Mouse (Mus musculus) mouse embryonic stem cell (cell line): ENCODE results near the gene Selplg.

Source experiments
- in situ Hi-C, 2 experiments: fragments of 300-500 bp; cut with MboI; formaldehyde crosslinking; loops; 1 replicate in 1 of 2; 3 replicates in 1 of 2; pipeline ENCODE4 v1.14.3; 2019 to 2020; ENCODE audit warnings: low sequenced_read_pairs in 2 of 2, low pct_unique_long_range_greater_than_20kb in 1 of 2, mixed read lengths in 1 of 2; ENCODE audit not compliant: unreplicated experiment in 1 of 2

Selplg gene

DNA sequence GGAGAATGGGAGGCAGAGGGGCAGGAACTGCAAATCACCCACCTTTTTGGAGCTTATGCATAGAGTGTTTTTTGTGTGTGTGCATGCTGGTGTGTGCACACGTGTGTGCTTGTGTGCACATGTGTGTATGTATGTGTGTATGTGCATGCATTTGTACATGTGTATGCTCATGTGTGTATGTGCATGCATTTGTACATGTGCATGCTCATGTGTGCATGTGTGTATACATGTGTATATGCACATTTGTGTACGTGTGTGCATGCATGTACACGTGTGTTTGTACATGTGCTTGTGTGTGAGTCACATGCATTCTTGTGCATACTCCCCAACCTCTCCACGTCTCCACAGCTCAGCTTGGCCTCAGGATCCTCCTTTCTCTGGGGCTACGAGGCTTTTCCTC is 1.6 kb downstream of the Selplg start:
- in situ Hi-C loops = no loop called here

DNA sequence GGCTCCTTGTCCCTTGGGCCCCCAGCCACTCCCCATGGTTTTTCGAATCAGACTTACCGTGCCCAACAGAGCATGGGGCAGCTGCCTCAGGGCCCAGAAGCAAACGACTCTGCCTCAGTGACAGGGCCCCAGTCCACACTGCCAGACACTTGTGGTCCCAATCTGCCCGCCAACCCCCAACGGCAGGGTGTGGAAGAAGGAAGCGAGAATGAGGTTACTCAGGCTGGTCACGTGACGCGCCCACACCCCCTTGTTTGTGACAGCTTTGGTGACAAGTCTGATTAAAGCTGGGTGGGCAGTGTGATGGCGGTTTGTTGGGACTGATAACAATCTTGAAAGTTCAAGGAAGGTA is 2.2 kb downstream of the Selplg start:
- in situ Hi-C loops = no loop called here

DNA sequence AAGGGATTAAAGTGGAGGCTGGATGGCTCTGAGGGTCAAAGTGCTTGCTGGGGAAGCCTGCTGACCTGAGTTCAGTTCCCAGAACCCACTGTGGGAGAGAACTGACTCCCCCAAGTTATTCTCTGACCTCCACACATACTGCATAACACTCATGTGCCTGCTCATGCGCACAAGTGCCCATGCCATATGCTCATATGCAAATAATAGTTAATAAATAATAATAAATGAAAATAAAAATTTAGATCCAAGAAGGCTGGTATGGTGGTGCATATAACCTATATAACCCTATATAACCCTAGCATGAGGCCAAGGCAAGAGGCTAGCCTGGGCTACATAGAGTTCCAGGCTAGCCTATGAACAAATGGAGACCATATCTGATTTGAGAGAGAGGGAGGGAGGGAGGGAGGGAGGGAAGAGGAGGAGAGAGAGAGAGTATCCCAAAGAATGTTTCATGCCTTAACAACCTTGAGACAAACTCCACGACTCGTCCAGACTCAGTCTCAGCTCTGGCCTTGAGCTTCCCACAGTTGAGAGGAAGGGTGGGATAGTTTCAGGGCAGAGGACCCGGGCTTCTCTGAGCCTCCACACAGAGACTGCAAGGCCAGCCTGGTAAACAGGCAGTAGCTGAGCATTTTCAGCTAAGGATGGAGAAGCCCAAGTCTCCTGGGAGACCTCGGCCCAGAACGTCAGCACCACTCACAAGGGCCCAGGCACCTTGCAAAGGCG is 2.7 kb downstream of the Selplg start:
- in situ Hi-C loops = no loop called here

DNA sequence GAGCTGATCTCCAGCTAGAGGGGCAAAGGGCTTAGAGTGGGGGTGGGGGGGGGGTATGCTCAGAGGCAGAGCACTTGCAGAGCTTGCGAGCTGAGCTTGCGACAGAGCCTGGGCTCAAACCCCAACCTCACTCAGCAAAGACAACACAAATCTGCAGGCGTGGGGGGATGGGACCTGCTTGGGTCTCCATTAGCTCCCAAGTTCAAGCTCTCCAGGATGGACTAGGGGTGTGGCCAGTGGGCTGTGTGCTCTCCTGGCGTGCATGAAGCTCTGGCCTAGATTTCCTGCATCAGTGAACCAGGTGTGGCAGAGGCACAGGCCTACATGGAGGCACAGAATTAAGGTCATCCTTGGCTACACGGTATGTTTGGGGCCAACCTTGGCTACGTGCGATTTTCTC is 4.0 kb downstream of the Selplg start:
- in situ Hi-C loops = no loop called here

DNA sequence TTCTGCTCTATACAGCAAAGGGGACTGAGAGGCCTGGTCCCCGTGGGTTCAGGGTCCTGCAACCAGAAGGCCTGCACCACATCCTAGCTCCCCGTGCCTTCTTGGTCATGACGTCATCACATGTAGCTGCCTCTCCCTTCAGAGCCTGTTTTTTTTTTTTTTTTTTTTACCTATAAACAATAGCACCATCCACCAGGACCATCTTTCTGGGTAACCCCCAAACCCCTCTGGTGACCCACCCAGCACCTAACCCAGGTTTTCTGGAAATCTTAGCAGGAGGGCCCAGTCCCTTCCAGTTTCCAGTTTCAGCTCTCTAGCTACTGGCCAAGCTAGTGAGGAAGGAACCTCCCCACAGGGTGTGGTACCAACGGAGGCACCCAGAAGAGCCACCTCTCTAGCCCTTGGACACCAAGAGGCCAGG is 4.4 kb downstream of the Selplg start:
- in situ Hi-C loops = no loop called here

DNA sequence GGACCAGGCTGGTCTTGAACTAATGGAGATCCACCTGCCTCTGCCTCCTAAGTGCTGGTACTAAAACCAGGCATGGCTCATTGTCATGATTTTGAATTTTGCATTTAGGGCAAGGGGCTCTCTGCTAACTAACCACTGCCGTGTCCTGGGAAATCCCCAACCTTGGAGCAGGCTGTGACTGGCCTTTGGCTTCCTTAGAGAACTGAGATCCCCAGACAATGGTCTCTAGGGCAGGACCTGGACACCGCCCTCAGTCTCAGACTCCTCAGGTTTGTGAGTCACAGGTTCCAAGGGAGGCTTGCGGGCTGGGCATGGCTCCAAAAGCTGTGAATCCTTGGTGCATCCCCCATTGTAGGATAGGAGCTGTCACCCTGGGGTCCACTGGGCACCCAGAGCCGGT is 5.8 kb downstream of the Selplg start:
- in situ Hi-C loops = no loop called here

DNA sequence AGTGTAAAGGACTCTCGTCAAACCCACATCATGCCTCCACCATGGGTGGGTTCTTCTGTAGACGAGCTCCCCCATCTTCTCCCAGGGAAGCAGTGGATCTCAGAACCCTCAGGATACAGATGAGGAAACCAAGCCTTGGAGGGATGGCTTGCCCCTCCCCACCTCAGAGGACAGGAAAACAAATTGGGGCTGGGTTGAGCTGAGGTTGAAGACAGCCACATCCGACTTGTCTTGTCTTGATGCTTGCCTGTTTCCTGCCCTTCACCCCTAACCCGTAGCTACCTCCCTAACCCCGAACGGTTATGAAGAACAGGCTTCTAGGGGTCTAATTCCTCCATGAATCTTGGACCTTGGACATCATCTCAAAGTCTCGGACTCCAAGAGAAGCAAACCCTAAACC is 6.9 kb downstream of the Selplg start:
- in situ Hi-C loops = no loop called here

DNA sequence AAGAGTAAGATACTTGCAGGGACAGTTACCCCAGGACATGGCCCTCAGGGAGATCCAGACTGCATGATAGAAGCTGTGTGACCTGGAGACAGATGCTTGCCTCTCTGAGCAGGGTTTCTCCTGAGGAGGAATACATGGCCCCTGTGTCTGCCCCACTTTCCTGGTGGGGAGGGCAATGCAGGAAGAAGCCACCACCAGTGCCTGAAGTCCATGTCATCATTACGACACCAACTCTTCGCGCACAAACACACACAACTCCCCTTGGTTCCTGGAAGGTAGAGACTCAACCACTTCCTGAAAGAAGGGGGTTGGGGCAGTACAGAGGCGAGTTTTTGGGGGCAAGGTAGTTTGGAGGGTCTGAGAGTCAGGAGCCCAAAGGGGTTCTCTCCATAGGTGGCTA is 8.2 kb downstream of the Selplg start:
- in situ Hi-C loops = no loop called here

DNA sequence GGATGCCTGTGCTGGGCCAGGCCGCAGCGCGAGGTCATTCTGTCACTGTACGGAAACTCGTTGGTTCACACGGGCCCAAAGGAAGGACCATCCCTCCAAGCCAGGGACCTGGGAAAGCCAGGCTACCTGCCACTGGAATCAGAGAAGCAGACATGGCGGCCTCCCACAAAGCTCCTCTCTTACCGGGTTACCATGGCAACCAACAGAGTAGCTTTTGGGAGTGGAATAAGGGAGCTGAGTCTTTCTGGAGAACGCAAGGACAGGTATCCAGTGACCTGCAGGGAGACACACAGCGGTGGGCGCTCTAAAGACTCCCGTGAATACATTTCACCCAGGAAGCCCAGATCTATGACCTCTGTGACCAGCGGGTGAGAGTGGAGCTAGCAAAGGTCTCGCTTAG is 13.9 kb downstream of the Selplg start:
- in situ Hi-C loops = loop anchor here in 1 of 2 experiments (10.0 kb wide), 1 partner anchor 84 kb away; the partner anchor contains the start of gene Ficd

DNA sequence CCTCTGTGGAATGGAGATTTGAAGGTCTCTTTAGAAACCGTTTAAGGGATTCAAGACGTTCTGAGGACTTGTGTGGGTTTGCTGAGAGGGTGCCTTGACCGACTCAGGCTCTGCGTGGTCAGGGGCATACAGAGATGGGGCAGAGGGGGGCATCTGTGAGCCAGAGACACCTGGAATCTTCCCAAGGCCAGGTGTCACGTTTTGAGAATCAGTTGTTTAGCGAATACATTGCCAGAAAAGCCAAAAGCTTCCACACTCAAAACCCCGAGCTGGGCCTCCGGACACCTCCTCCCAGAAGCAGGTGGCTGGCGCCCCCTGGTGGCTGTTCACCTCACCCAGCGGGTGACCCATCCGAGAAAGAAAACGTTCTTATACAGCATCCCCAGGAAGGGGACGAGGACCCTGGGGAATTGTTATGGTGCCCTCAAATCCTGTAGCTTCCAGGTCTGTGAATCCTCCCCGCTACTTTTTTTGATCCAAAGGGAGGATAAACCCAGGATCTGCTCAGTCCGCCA is 16.7 kb downstream of the Selplg start:
- in situ Hi-C loops = loop anchor here in 1 of 2 experiments (10.0 kb wide), 1 partner anchor 81 kb away; the partner anchor contains the start of gene Ficd

DNA sequence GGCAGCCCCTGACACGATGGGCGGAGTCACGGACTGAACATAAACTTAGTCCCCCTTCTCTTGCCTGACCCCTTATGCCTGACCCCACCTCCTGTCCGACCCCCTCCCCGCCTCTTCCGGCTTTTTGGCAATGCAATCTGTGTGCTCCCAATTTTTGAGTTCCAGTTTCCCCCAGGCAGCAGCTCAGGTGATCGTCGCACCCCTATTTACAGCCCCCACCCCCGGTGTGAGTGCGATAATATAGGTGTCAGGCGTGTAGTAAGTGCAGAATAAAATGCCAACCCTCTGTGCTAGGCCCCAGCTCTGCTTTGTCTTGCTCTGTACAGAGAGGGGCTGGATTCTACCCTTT is 17.4 kb downstream of the Selplg start:
- in situ Hi-C loops = loop anchor here in 1 of 2 experiments (10.0 kb wide), 1 partner anchor 80 kb away; the partner anchor contains the start of gene Ficd

DNA sequence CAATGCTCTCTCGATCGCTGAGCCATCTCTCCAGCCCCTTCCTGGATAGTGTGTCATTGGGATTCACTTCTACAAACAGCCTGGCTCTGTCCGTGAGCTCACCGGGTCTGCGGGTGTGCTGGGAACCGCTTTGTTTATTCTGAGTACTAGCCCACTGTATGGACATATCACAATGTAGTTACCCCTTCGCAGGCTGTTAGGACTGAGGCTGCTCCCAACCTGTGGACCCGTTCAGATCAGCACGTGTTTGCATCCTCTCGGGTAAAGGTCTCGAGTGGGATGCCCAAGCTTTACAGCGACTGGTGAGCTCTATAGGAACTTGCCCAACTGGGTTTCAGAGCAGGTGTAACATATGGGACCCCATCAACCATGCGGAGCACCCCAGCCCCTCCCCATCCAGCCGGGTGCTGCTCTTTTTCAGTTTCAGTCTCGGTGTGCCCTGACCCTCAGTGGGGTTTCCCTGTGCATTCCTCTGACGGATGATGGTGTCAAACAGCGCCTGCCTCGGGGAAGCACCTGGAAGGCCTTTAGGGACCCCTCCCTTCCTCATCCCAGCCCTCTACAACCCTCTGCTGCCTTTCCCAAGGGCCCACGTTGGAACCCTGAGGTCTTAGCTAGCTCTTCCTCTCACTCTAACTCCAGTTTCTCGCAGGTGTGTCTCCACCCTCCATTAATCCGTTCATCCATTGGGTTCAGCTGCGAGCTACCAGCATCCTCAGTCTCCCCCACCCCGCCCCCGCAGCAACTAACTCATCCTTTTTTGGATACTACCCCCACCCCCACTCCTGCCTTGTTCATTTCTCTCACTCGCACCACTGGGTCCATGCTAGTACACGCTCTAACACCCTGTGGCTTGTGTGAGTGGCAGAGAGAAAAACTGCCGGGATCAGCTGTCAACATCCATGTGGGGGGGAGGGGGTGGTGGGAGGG is 18.1 kb downstream of the Selplg start:
- in situ Hi-C loops = loop anchor here (5.0 to 10.0 kb wide), 2 partner anchors 37 to 80 kb away; partner anchors contain the start of gene Ficd (in 1 of the 2)

DNA sequence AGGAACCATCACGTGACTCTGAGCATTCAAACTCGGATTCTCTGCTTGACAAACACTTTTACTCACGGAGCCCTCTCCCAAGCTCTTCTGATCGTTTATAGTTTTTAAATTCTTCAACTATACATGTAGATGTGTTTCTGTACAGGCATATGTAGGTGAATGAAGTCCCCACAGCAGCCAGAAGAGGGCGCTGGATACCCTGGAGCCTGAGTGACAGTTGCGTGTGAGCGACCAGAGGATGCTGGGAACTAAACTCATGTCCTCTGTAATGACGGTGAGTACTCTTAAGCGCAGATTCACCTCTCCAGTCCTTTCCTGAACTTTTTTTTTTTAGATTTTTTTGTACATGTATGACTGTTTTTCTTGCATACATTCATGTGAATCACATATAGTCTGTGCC is 18.8 kb downstream of the Selplg start:
- in situ Hi-C loops = loop anchor here (5.0 to 10.0 kb wide), 2 partner anchors 36 to 79 kb away; partner anchors contain the start of gene Ficd (in 1 of the 2)

DNA sequence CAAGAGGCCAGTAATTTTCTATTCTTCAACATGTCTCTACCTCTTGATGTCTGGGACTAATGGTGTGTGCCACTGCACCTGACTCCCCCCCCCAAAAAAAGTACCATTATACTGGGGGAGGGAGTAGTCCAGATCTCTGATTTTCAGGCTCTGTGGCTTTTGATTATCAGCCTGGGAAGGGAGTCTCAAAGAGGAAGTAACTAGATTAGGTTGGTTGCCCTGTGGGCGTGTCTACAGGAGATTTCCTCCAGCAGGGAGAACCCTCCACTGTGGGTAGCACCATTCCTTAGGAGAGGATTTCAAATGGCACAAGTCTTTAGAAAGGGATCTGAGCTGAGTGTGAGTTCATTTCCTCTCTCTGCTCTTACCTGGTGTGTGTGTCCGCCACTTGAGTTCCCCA is 19.8 kb downstream of the Selplg start:
- in situ Hi-C loops = loop anchor here (5.0 to 10.0 kb wide), 2 partner anchors 35 to 78 kb away; partner anchors contain the start of gene Ficd (in 1 of the 2)

DNA sequence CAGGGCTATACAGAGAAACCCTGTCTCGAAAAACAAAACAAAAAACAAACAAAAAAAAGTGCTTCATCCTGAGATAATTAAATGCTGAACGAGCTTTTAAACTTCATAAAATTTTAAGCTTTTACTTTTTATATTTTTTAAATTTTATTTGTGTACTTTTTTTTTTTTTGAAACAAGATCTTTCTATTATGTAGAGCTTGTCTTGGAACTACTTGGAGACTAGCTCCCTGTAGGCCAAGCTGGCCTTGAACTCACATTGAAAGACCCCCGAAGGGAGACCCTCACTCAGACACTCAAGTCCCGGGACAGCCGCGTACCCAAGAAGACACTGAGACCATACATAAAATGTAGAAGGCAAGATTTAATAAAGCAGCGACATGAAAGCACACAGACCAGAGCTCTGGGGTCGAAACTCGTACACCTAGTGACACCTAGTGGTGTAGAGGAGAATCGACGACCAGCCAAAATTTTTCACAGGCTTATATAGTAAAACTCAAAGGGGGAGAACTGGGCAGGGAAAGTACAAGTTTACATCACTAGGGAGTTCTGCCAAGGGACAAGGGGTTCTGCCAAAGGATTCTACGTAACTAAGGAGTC is 20.5 kb downstream of the Selplg start:
- in situ Hi-C loops = loop anchor here (5.0 to 10.0 kb wide), 2 partner anchors 35 to 77 kb away; partner anchors contain the start of gene Ficd (in 1 of the 2)

DNA sequence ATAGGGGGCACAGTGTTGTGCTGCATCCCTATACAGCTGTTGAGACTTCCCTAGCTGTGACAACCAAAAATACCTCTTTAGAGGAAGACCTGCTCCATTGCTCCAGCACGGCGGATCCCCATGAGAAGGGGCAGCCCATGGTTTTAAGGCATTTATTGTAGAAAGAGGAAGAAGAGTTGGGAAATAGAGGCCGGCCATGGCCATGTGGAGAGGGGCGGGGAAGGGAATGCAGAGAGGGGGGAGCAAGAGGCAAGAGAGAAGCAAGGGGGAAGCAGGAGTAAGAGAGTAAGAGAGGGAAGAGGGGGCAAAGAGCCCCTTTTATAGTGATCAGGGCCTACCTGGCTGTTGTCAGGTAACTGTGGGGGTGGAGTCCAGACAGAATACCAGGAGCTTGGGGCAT is 22.3 kb downstream of the Selplg start:
- in situ Hi-C loops = loop anchor here (5.0 to 10.0 kb wide), 2 partner anchors 33 to 75 kb away; partner anchors contain the start of gene Ficd (in 1 of the 2)

DNA sequence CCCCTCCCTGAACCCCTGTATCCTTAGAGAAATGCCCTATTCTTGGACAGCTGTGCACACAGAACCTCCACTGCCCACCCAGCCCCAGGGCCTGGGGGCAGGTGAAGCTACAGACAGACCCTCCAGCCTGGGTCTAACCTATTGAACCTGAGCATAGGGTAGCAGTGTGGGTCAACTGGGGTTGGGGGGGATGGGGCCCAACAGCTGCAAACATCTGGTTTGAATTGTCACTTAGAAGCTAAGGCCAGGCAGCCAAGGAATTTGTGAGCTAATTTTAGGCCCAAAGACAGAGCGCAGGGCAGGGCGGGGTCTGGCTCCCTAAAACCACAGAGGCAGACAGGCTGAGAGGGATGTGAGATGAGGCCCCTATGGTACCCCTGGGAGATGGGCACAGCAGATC is 24.3 kb downstream of the Selplg start:
- in situ Hi-C loops = no loop called here

DNA sequence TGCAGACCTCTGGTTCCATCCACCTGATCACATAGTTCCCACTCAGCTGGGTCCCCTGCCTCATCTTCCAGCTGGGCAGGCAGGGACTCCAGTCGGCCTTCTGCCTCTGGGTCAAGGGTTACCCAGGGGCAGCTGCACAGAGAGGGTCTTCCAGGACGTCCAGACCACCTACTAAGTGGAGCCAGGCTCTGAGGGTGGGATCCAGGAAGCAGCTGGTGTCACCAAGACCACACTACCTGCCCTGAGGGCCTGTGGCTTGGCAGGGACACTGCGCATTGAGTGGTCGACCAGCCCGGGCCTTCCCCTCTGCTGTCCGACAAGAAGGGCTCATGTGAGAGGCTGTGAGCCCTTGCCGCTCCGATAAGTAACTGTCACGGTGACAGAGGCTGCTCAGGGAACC is 24.7 kb downstream of the Selplg start:
- in situ Hi-C loops = no loop called here

DNA sequence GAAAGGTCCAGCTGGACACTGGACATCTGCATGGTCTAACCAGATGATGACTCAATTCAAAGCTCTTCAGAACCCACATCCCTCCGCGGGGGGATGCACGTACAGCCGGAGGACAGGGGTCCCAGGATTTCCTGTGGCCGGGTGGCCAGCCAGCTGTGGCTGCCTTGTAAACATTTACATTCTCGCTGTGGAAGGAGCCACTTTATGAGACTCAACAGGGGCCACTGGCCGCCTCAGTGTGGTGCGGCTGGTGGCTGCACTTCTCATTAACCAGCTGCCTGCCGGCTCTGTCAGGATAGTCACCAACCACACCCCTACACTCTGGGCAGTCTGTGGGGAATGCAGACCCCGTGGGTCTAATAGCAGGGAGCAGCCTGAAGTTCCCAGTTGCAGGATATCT is 26.0 kb downstream of the Selplg start:
- in situ Hi-C loops = no loop called here
